Mouse (Mus musculus): Measurements from ENCODE around the gene Luzp2. TPM values are rescaled to one million over a fixed set of nuclear protein-coding genes. Genes with fewer than 3 reads are reported as not detected.

The Luzp2 gene
- total RNA-seq (2021), result 10 to 100 TPM; 61.5 to 65.2 TPM
- long read RNA-seq, experiment 1, partial matches to known transcripts, result 39 of 42 reads
- long read RNA-seq, experiment 1, other reads (novel, unspliced or antisense), result 3 of 42 reads
- long read RNA-seq, experiment 2, partial matches to known transcripts, result 40 of 43 reads
- long read RNA-seq, experiment 2, other reads (novel, unspliced or antisense), result 3 of 43 reads

- peak in 1 of 2 experiments; percentile 39 for DNase-seq (ENCODE audit: low spot score in 2 of 2)
These were observed at the start of gene Luzp2 for GRCm38 (mm10) chr7:54835372-54835851. Gene Luzp2, plus strand, starts transcription at chr7:54835498.

DNA sequence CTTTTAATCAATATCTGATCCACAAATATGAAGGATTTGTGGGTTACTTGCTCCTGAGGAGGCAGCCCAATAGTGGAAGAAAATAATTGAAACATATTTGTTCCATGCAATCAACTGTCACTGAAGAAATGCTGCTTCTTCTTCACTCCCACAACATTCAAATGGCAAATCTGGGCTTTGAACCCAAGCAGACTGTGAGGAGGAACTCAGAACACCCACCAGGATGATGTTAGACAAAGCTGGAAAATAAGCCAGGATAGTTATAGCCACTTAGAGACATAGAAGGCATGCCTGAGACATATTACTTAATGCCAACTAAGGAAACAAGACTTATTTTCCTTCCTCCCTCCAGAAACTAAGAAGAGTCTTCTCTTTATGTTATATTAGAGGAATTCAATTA, 47.8 kb upstream of the Luzp2 start:
- peak in 1 of 2 experiments; percentile 17 for DNase-seq (ENCODE audit: low spot score in 2 of 2)

DNA sequence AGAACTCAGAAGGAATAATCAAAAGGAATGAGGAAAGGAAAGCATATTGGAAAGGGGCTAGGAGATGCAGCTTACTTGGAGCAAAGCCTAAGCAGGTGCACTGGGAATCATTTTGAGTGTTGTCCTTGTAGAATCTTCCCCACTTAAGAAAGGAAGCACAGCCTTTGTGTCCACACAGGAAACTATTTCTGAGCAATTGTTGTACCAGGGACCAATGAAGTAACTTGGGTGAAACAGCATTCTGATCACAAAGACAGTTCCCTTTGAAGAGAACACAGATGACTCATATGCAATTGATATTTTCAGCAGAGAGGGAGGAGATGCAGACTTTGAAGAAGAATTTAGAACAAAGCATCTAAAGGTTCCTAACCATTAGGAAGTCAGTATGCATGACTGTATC, 16.7 kb upstream of the Luzp2 start:
- DNase-seq (ENCODE audit: low spot score in 2 of 2), result no peak

- no peak for DNase-seq (ENCODE audit: low spot score in 2 of 2)
These were observed 6.5 kb upstream of the Luzp2 start for GRCm38 (mm10) chr7:54828751-54829150.

DNA sequence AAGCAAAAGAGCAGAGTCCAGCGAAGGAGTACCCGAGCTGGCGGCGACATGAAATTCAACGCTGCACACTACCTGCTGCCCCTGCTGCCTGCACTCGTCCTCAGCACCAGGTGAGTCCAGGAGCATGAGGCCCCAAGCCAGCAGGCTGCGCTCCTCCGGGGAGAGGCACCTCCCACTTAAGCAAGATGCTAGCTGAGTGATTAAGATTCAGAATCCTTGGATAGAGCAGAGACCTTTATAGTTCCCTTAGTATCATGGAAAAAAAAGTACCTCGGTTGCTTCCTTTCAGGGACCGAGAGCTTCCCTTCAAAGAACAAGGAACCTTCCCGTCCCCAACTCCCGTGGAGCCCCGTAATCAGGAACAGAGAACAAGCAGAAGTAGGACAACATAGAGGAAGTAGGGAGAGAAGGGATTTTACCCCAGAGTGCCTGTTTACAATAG, 634 bp downstream of the Luzp2 start:
- peak in 1 of 2 experiments; percentile 51 for DNase-seq (ENCODE audit: low spot score in 2 of 2)

- peak in 1 of 2 experiments; percentile 65 for DNase-seq (ENCODE audit: low spot score in 2 of 2)
These were observed 1.1 kb downstream of the Luzp2 start for GRCm38 (mm10) chr7:54836437-54836836.

DNA sequence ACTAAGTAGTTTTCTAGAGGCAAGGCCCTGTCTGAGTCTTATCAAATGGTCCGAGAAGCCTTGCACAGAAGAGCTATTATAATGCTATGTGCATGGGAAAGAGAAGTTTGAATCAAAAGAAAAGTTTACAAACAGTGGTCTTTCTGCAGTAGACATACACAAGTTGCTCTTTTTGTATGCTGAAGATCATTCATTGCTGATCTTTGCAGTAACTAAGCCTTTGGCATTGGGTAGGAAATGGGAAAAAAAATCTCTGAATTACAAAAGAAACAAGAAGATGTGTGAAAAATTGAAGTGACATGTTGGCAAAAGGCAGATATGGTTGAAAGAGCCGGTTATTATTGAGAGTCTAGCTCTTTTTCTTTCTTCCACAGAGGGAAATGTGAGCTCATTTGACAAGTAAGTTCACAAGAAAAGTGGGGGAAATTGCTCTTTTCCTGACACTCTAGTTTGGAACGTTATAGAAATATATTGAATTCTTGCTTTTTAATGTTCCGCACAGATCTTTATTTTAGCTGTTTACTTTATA, 7.6 kb downstream of the Luzp2 start:
- DNase-seq (ENCODE audit: low spot score in 2 of 2), result no peak

DNA sequence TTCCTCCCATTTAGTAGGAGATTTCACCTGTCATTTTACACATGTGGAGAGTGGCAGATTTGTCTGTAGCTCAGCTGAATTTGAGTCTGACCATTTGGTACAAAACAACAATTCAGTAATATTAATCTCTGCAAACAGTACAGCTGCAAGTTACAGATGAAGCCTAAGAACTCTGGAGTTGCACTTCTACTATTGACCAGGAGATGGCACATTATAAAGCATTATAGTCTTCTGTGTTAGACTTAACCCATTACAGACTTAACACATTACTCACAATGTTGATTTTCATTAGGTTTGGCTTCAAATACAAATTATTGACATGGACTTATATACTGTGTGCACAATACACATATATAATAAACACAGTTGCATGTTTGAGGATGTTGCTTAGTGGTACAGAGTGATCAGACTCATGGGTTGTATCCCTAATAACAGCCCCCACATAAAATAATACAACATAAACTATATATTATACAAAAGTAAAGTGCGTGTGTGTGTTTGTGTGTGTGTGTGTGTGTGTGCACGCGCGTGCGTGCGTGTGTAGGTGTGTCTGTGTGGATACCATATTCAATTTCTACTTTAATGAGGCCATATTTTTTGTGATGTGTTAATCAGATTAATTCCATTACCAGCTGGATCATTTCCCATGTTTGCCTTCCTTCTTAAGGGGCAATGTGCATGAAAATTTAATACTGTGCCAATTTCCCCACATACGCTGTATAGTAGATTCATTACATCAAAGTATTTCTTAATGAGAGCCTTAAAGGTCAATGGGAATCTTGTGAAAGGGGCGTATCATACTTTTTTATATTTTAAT, 10.8 kb downstream of the Luzp2 start:
- DNase-seq (ENCODE audit: low spot score in 2 of 2), result peak in 1 of 2 experiments; percentile 42

- DNase-seq (ENCODE audit: low spot score in 2 of 2), result no peak
These were observed 11.4 kb downstream of the Luzp2 start for GRCm38 (mm10) chr7:54846692-54847020.

DNA sequence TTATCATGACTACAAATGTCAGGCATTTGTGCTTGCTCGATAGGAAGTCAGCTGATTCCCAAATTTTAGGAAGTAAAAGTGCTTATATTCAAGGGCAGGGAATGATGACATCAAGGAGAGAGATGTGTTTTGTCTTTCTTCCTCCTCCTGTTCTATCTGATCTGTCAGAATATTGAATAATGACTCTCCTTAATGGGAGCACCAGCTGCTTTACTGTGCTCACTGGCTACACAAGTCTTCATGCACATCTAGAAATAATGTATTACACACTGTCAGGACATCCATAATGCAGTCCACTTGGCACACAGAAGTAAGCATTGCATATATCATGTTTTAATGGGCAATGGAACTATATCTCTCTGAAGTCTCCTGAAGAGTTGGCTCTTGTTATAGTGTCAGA, 17.6 kb downstream of the Luzp2 start:
- no peak for DNase-seq (ENCODE audit: low spot score in 2 of 2)

DNA sequence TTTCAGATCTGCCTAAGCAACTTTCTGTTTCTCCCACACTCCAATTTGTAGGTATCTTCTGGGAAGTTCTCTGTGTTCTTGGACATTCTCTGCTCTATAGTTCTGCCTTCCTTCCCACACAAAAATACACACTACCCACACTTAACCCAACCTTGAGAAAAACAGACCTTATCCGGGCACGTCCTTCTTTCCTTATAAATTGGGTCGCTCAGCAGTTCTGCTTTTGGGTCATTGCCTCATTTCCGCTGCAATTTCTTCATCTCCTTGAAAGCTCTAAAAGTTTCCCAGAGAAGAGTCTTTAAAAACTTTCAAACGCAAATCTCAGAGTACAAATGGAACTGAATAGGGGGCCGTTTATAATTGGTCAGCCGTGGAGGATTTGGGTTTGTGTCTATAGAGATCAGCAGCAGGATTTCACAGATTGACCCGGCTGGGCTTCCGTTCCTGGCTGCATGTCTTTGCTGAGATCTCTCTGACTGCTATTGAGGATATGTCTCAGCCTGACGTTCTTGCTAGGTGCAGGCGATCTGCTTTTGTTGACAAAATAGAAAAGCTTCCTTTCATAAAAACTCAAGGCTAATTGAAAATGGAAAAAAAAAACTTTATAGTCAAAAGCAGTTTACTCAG, 26.0 kb downstream of the Luzp2 start:
- no peak for DNase-seq (ENCODE audit: low spot score in 2 of 2)

DNA sequence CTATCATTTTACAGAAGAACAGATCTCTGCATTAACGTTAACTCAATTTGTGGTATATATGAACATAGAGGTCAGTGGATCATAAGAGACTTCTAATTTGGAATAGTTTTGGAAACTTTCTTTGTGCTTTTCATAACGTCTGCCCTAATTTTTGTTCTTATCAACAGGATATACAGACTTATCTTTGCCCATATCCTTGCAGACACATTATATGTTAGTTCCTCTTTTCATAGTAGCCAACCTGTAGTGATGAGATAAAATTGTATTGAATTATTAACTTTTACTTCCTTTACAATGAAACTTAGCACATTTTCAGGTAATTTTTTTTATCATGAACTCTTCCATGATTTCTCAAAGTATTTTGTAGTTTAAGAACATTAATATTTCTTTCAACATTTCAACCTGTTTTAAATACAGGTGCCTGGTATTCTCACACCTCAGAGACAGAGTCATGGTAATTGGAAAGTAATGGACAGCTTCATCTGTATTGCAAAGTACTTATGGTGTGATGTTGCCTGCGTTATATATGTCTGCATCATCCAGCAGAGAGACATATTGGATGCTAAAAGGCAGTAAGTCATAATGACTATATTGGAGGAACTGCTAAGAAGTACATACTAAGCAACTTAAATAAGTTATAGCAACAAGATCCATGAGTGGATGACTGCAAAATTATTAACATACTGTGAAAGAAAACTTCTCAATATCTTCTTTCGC, 43.8 kb downstream of the Luzp2 start:
- DNase-seq (ENCODE audit: low spot score in 2 of 2), result no peak

- no peak for DNase-seq (ENCODE audit: low spot score in 2 of 2)
These were observed 58.7 kb downstream of the Luzp2 start for GRCm38 (mm10) chr7:54893709-54894627.

DNA sequence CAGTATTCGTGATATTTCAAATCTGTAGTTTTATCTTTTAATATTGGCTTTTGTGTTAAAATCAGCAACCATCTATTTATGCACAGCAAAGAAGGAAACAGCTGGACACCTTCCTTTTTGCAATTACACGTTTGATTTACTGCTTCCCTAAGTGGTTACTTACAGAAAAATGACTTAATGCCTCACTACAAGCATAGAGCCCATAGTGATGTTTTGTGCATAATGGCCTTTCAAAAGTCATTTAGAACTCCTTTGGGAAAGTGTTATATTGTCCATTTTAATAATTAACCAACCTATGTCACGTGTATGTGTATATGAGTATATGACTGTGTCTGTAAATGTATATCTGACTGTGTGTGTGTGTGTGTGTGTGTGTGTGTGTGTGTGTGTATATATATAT, 63.3 kb downstream of the Luzp2 start:
- no peak for DNase-seq (ENCODE audit: low spot score in 2 of 2)

GRCm38 (mm10) chr7:54909958-54910357, 74.7 kb downstream of the Luzp2 start:
- DNase-seq (ENCODE audit: low spot score in 2 of 2), result no peak

- no peak for DNase-seq (ENCODE audit: low spot score in 2 of 2)
These were observed 78.7 kb downstream of the Luzp2 start for GRCm38 (mm10) chr7:54914030-54914429.

DNA sequence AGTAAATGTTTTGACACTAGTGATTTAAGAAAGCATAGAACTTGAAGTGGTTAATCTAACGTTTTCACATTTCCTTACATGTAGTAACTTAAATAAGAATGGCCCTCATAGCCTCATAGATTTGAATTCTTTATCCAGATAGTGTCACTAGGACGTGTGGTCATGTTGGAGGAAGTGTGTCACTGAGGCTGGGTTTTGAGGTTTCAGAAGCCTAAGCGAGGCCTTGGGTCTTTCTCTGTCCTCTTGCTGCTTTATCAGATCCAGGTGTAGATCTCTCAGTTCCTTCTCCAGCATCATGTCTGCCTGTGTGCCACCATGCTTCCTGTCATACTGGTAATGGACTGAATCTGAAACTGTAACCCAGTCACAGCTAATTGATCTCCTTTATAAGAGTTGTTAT, 86.7 kb downstream of the Luzp2 start:
- no peak for DNase-seq (ENCODE audit: low spot score in 2 of 2)

- DNase-seq (ENCODE audit: low spot score in 2 of 2), result no peak
These were observed 121.5 kb downstream of the Luzp2 start for GRCm38 (mm10) chr7:54956759-54957158.

DNA sequence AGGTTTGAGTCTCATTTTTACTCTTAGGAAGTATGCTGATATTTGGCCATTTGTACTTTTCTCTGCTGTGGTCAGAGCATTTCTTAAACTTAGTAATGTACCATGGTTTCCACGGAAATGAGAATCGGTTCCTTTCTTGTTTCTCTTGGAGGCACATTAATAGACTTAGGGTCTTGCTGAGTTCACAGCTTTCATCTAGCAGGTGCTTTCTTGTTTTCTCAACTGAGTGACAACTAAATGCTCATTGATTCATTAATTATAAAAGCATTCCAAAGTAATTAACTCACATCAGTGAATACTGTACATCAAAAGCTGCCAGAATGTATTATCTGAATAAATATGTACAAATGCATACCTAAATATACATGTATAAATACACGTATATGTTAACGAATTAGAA, 127.4 kb downstream of the Luzp2 start:
- no peak for DNase-seq (ENCODE audit: low spot score in 2 of 2)

GRCm38 (mm10) chr7:54977372-54977771, 142.1 kb downstream of the Luzp2 start:
- DNase-seq (ENCODE audit: low spot score in 2 of 2), result no peak

All from layer of hippocampus, postnatal 14 days (tissue).